Mouse (Mus musculus) hindbrain, postnatal 0 days (tissue): Measurements from ENCODE around the gene Gm10118. TPM values are rescaled to one million over a fixed set of nuclear protein-coding genes. Genes with fewer than 3 reads are reported as not detected.

ENCODE experiments used
- ATAC-seq: fragments of 200-750 bp; cut with Nextera tagmentation; 2 replicates; pipeline ENCODE4 v1.8.0; 2017; ENCODE audit warnings: mild to moderate bottlenecking, moderate TSS enrichment, moderate library complexity
- DNase-seq: peaks from one replicate; pipeline ENCODE4 v3.0.0-alpha.2; 2015; ENCODE audit warnings: low spot score
- H3K27ac ChIP-seq: fragments of 300-500 bp; sonication (generic); 2 replicates; pipeline ENCODE4 v1.5.1; 2014; ENCODE audit warnings: mild to moderate bottlenecking
- H3K27me3 ChIP-seq: fragments of 300-500 bp; sonication (generic); 2 replicates; pipeline ENCODE4 v1.6.1; 2014; ENCODE audit warnings: low read length, mixed read lengths; ENCODE audit not compliant: insufficient read depth
- H3K36me3 ChIP-seq: fragments of 300-500 bp; sonication (generic); 2 replicates; pipeline ENCODE4 v1.6.1; 2014; ENCODE audit warnings: low read length, mixed read lengths; ENCODE audit not compliant: insufficient read depth
- H3K4me1 ChIP-seq: fragments of 300-500 bp; sonication (generic); 2 replicates; pipeline ENCODE4 v1.6.1; 2014; ENCODE audit warnings: antibody characterized with exemption, low read length, mixed read lengths; ENCODE audit not compliant: insufficient read depth
- H3K4me2 ChIP-seq: fragments of 300-500 bp; sonication (generic); 2 replicates; pipeline ENCODE4 v1.6.1; 2014; ENCODE audit warnings: low read depth, mild to moderate bottlenecking, low read length, moderate library complexity, mixed read lengths
- H3K4me3 ChIP-seq: fragments of 300-500 bp; sonication (generic); 2 replicates; pipeline ENCODE4 v1.5.1; 2014; ENCODE audit warnings: low read length
- H3K9ac ChIP-seq: fragments of 300-500 bp; sonication (generic); replicated peaks from 2 replicates; pipeline ENCODE4 v1.6.1; 2014; ENCODE audit warnings: mild to moderate bottlenecking, low read length, moderate library complexity, mixed read lengths
- H3K9me3 ChIP-seq: fragments of 300-500 bp; sonication (generic); 2 replicates; pipeline ENCODE4 v1.6.1; 2016; ENCODE audit warnings: low read length, mixed read lengths
- CTCF ChIP-seq: IDR thresholded peaks from 2 replicates; pipeline ENCODE4 v1.5.1; 2016; ENCODE audit warnings: antibody characterized with exemption, control low read depth, low read depth
- WGBS: fragments of 180-500 bp; shearing (Covaris S2); extraction: QIAGEN DNeasy Blood & Tissue Kit; methylation state at CpG from one replicate; pipeline ENCODE4 v1.1.7; 2014; 5-methylcytosine and 5-hydroxymethylcytosine counted together
- polyA plus RNA-seq: library from polyadenylated mRNA; unstranded; fragments of >200 nt; fragmentation: Nextera tagmentation; extraction: Ambion mirVana; gene quantifications from 2 replicates; pipeline ENCODE4 v1.2.1, GENCODE M21; 2015
- total RNA-seq: library from RNA; depleted of rRNA; stranded (reverse); fragments of >200 nt; gene quantifications from 2 replicates; pipeline ENCODE4 v1.2.3, GENCODE M21; 2014; rRNA removed

Gm10118 gene
- total and polyA plus RNA-seq, 2 experiments from 2014 or later = 0.78 to 3.3 TPM

DNA sequence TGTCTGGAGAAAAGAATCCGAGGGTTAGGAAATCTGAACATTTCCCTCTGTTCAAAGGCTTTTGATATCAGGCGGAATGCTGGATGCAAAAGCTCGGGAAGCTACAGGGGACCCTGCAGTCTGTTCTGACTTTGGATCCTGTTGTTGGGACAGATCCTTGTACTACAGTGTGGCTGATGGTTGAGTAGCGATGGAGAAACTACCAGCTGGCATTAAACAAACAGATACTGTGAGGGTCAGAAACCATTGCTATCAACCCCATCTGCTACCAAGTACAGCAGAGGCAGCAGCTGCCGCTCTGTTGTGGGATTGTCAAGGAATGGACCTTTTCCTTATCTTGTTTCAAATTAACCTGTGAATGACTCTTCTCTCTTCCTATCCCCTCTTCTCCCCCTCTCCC lies 6.7 kb upstream of the Gm10118 start:
- Histone ChIP-seq H3K4me3 (no peak overlapping the region), H3K4me2 (no peak overlapping the region), H3K4me1 (no peaks in the 10 kb centered on the region), H3K27ac (no peak overlapping the region), H3K36me3 (no peaks in the 10 kb centered on the region), H3K9ac (no peak overlapping the region), H3K27me3 (no peaks in the 10 kb centered on the region), H3K9me3 (no peaks in the 10 kb centered on the region)
- TF ChIP-seq CTCF = no peak
- peak; percentile 73 for ATAC-seq
- DNase-seq = peak; percentile 36
- whole genome bisulfite sequencing = 64% methylated on average over 5 of the region's 5 CpGs

DNA sequence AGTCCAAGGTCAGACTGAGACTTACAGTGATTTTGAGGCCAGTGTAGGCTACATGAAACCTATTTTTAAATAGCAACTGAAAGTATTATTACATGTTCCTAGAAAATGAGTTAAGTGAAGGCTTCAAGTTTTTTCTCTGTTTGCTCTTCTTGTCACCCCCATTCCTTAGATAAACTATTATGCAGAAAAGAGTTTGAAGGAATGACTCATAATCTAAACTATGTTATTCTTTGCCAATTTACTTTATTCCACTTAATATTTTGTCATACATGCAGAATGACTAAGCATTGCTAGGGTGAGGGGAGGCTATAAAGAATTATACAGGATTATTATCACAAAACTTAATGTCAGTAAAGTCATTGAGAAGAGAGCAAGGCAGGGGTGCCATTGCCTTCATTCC lies 18.4 kb downstream of the Gm10118 start:
- Histone ChIP-seq H3K36me3 (no peaks in the 10 kb centered on the region), H3K4me2 (no peak overlapping the region), H3K4me3 (no peak overlapping the region), H3K27ac (no peak overlapping the region), H3K4me1 (no peaks in the 10 kb centered on the region), H3K9me3 (no peaks in the 10 kb centered on the region), H3K27me3 (no peaks in the 10 kb centered on the region), H3K9ac (no peak overlapping the region)
- DNase-seq (no peak), ATAC-seq (no peak)
- no peak for TF ChIP-seq CTCF

DNA sequence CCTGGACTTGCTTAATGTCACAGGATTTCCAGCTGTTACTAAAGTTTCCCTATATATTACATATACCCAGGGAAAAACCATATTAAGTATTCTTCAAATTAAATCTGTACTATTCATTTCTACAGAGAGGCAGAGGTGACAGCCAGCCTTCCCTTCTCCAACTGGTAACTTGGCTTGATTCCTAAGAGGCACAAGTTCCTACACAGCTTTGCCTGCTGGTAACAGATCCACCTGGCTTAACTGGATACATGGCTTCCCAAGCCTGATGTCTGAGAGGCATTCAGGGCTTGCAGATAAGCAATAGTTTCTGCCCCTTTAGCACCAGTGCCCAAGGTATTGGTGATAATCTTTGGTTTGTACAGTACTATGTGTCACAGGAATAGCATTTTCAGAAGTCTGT lies 27.3 kb downstream of the Gm10118 start:
- no peak for TF ChIP-seq CTCF
- Histone ChIP-seq H3K4me1 (no peaks in the 10 kb centered on the region), H3K9ac (no peak overlapping the region), H3K9me3 (no peaks in the 10 kb centered on the region), H3K27me3 (no peaks in the 10 kb centered on the region), H3K36me3 (no peaks in the 10 kb centered on the region), H3K4me3 (no peak overlapping the region), H3K27ac (no peak overlapping the region), H3K4me2 (no peak overlapping the region)
- ATAC-seq (no peak), DNase-seq (no peak)

DNA sequence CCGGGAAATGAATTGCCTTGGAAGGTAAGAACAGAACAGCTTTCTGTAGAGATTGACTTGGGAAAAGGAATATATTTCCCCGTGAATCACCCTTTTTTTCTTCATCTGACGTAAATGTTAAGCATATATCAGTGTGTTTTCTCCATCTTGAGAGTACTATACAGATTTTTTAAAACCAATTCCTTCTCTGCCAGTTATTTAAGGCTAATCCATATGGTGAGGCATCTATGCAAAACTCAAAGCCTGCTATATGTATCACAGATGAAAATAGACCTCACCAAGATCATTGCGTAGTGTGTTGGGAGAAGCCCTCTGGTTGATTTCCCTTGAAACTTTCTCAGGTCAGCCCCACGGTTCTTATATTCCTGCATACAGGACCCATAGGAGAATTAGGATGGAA lies 32.6 kb downstream of the Gm10118 start:
- no peak overlapping the region for H3K27ac ChIP-seq
- 90% methylated on average over 5 of the region's 5 CpGs for WGBS
- no peaks in the 10 kb centered on the region for H3K36me3 ChIP-seq
- DNase-seq = no peak
- H3K4me3 ChIP-seq = no peak overlapping the region
- H3K9me3 ChIP-seq = no peaks in the 10 kb centered on the region
- ATAC-seq = no peak
- H3K4me2 ChIP-seq = no peak overlapping the region
- no peaks in the 10 kb centered on the region for H3K4me1 ChIP-seq
- H3K27me3 ChIP-seq = no peaks in the 10 kb centered on the region
- H3K9ac ChIP-seq = no peak overlapping the region
- no peak for TF ChIP-seq CTCF

DNA sequence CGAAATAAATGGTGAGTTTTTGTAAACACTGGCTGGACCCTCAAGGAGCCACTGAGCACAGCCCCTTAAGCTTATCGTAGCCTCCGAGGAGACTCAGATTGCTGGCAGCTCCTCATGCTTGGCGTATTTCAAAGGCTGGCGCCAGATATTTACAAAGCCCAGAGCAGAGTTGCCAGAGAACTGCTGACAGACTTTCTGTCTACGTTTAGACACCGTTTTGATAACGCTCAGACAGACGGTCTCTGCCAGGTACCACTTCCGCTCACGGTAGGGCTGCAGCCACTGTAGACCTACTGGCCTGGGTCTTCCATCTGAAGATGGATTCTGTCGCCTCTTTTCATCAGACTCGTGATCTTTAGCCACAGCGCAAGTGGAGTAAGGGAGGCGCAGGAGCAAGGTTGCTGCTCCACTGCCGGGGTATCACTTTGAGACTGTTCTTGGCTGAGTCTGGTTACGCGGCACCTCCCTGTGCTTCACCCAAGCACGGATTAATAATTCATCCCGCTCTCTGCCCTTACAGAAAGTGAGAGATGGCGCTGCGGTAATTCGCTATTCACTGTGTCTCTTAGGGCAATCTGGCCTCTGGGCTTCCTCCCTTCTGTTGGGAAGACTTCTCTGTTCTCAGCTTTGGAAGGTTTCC lies 40.7 kb downstream of the Gm10118 start:
- no peak for DNase-seq
- Histone ChIP-seq H3K4me2 (0 out of 2 replicates have a peak overlapping the region, but pooled peaks have one; percentile 3), H3K9ac (no peak overlapping the region), H3K27ac (no peak overlapping the region), H3K27me3 (no peaks in the 10 kb centered on the region), H3K4me1 (no peaks in the 10 kb centered on the region), H3K4me3 (no peak overlapping the region), H3K36me3 (no peaks in the 10 kb centered on the region), H3K9me3 (no peaks in the 10 kb centered on the region)
- WGBS = 76% methylated on average over 23 of the region's 23 CpGs
- TF ChIP-seq CTCF = no peak
- no peak for ATAC-seq

DNA sequence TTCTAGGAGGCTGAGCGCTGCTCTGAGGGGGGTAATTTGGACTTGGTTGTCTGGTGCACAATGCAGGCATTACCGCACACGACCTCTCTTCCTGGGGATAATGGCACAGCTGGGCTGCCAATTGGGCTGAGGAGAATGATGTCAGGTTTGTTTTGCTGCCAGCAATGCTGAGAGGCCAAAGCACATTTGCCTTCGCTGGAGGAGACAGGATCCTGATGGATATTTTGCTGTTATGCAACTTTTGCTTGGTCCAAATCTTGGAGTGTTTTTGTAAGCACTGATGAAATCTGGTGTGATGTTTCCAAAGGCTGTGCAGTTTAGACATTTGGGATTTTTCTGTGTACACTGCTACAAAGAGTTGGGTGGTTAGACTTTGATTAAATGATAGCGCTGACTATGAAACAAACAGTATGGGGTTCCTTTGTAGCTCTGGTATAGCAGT lies 46.8 kb downstream of the Gm10118 start:
- Histone ChIP-seq H3K4me1 (no peaks in the 10 kb centered on the region), H3K27me3 (no peaks in the 10 kb centered on the region), H3K27ac (no peak overlapping the region), H3K9me3 (no peaks in the 10 kb centered on the region), H3K4me2 (no peak overlapping the region), H3K9ac (no peak overlapping the region), H3K4me3 (no peak overlapping the region), H3K36me3 (no peaks in the 10 kb centered on the region)
- 44% methylated on average over 5 of the region's 5 CpGs for WGBS
- ATAC-seq (0 out of 2 replicates have a peak, but pooled peaks have one; percentile 49), DNase-seq (peak; percentile 48)
- TF ChIP-seq CTCF = no peak

Other genes starting within 250 kb of the Gm10118 start
- 28.0 and 36.9 TPM in 2 replicates for gene Lrrtm3, start 162.8 kb upstream of the Gm10118 start, total RNA-seq
- gene Lrrtm3, start 162.8 kb upstream of the Gm10118 start, polyA plus RNA-seq = 29.0 and 33.0 TPM in 2 replicates